Mouse (Mus musculus) limb, embryonic 15.5 days (tissue): Measurements from ENCODE around the gene Atp8b3. TPM values are rescaled to one million over a fixed set of nuclear protein-coding genes. Genes with fewer than 3 reads are reported as not detected.

Experiments
- ATAC-seq: fragments of 200-750 bp; cut with Nextera tagmentation; 2 replicates; pipeline ENCODE4 v1.8.0; 2017; ENCODE audit warnings: low read depth, moderate TSS enrichment; ENCODE audit not compliant: insufficient number of reproducible peaks, low FRiP score, low TSS enrichment
- H3K27ac ChIP-seq: fragments of 300-500 bp; sonication (generic); 2 replicates; pipeline ENCODE4 v1.5.1; 2015; ENCODE audit warnings: moderate library complexity, mild to moderate bottlenecking, inconsistent platforms
- H3K27me3 ChIP-seq: fragments of 300-500 bp; sonication (generic); 2 replicates; pipeline ENCODE4 v1.6.1; 2015; ENCODE audit warnings: inconsistent platforms
- H3K36me3 ChIP-seq: fragments of 300-500 bp; sonication (generic); 2 replicates; pipeline ENCODE4 v1.6.1; 2015; ENCODE audit warnings: inconsistent platforms
- H3K4me1 ChIP-seq: fragments of 300-500 bp; sonication (generic); 2 replicates; pipeline ENCODE4 v1.6.1; 2015; ENCODE audit warnings: inconsistent platforms
- H3K4me2 ChIP-seq: fragments of 300-500 bp; sonication (generic); 2 replicates; pipeline ENCODE4 v1.6.1; 2015; ENCODE audit warnings: mild to moderate bottlenecking, inconsistent platforms
- H3K4me3 ChIP-seq: fragments of 300-500 bp; sonication (generic); 2 replicates; pipeline ENCODE4 v1.5.1; 2015; ENCODE audit warnings: mild to moderate bottlenecking, inconsistent platforms
- H3K9ac ChIP-seq: fragments of 300-500 bp; sonication (generic); 2 replicates; pipeline ENCODE4 v1.6.1; 2015; ENCODE audit warnings: inconsistent platforms
- H3K9me3 ChIP-seq: fragments of 300-500 bp; sonication (generic); 2 replicates; pipeline ENCODE4 v1.6.1; 2016; ENCODE audit warnings: inconsistent platforms
- WGBS: fragments of 180-500 bp; shearing (Covaris S2); methylation state at CpG from one replicate; pipeline ENCODE4 v1.1.7; 2015; 5-methylcytosine and 5-hydroxymethylcytosine counted together
- polyA plus RNA-seq: library from polyadenylated mRNA; unstranded; fragments of >200 nt; fragmentation: Nextera tagmentation; extraction: Ambion mirVana; gene quantifications from 2 replicates; pipeline ENCODE4 v1.2.1, GENCODE M21; 2015

The Atp8b3 gene
- polyA plus RNA-seq, 1 experiment from 2014 or later = 0.08 TPM

- Histone ChIP-seq H3K4me2 (no peak overlapping the region), H3K36me3 (no peaks in the 10 kb centered on the region), H3K4me3 (no peak overlapping the region), H3K9ac (no peak overlapping the region), H3K27me3 (peaks cover 71% of the 10 kb centered on the region), H3K27ac (no peak overlapping the region), H3K4me1 (no peaks in the 10 kb centered on the region), H3K9me3 (no peaks in the 10 kb centered on the region)
- 6% methylated on average over 5 of the region's 5 CpGs for WGBS
- no peak for ATAC-seq
Observed at GRCm38 (mm10) chr10:80481002-80481401, 57.9 kb downstream of the Atp8b3 start.

- WGBS = 73% methylated on average over 5 of the region's 5 CpGs
Observed at GRCm38 (mm10) chr10:80478531-80478930, 60.4 kb downstream of the Atp8b3 start.

GRCm38 (mm10) chr10:80475290-80475959, 63.5 kb downstream of the Atp8b3 start:
- no peaks in the 10 kb centered on the region for H3K36me3 ChIP-seq
- WGBS = under 1% methylated on average over 58 of the region's 58 CpGs
- H3K9ac ChIP-seq = 0 out of 2 replicates have a peak overlapping the region, but pooled peaks have one; percentile 39
- 0 out of 2 replicates have a peak, but pooled peaks cover 7% of the 10 kb centered on the region for H3K4me1 ChIP-seq
- peak overlapping the region; percentile 61 for H3K4me3 ChIP-seq
- ATAC-seq = peak; percentile 83
- no peaks in the 10 kb centered on the region for H3K9me3 ChIP-seq
- H3K27ac ChIP-seq = peak overlapping the region; percentile 58; the same call in 1 of the 2 replicates
- peak overlapping the region; percentile 87 for H3K4me2 ChIP-seq
- H3K27me3 ChIP-seq = peaks cover 47% of the 10 kb centered on the region

More at GRCm38 (mm10) chr10:80478531-80478930, 60.4 kb downstream of the Atp8b3 start:
- no peak overlapping the region for H3K4me3 ChIP-seq
- ATAC-seq = no peak
- H3K27me3 ChIP-seq = peaks cover 47% of the 10 kb centered on the region
- no peak overlapping the region for H3K9ac ChIP-seq
- no peak overlapping the region for H3K27ac ChIP-seq
- no peak overlapping the region for H3K4me2 ChIP-seq
- 0 out of 2 replicates have a peak, but pooled peaks cover 7% of the 10 kb centered on the region for H3K4me1 ChIP-seq
- H3K9me3 ChIP-seq = no peaks in the 10 kb centered on the region
- H3K36me3 ChIP-seq = no peaks in the 10 kb centered on the region

Other genes with a start within 250 kb of the Atp8b3 start
- 842 and 925 TPM in 2 replicates for gene Rps15, start 246.7 kb downstream of the Atp8b3 start, polyA plus RNA-seq
- gene Apc2, start 243.1 kb downstream of the Atp8b3 start, polyA plus RNA-seq = 1.5 TPM in 2 replicates
- 54.4 and 56.0 TPM in 2 replicates for gene 2310011J03Rik, start 218.6 kb downstream of the Atp8b3 start, polyA plus RNA-seq
- gene Pcsk4, start 209.6 kb downstream of the Atp8b3 start, polyA plus RNA-seq = 4.3 and 5.0 TPM in 2 replicates
- gene Reep6, start 209.2 kb downstream of the Atp8b3 start, polyA plus RNA-seq = 13.8 and 16.1 TPM in 2 replicates
- gene Adamtsl5, start 190.7 kb downstream of the Atp8b3 start, polyA plus RNA-seq = 11.9 and 13.8 TPM in 2 replicates
- gene Plk5, start 182.7 kb downstream of the Atp8b3 start, polyA plus RNA-seq = 0.91 and 0.99 TPM in 2 replicates
- gene Mex3d, start 151.5 kb downstream of the Atp8b3 start, polyA plus RNA-seq = 6.1 and 6.8 TPM in 2 replicates
- gene Mbd3, start 139.6 kb downstream of the Atp8b3 start, polyA plus RNA-seq = 218 and 219 TPM in 2 replicates
- 562 and 570 TPM in 2 replicates for gene Uqcr11, start 132.3 kb downstream of the Atp8b3 start, polyA plus RNA-seq
- gene Tcf3, start 105.5 kb downstream of the Atp8b3 start, polyA plus RNA-seq = 94.8 and 110 TPM in 2 replicates
- not detected in 2 replicates for gene Onecut3, start 44.3 kb downstream of the Atp8b3 start, polyA plus RNA-seq
- 21.9 and 22.5 TPM in 2 replicates for gene Rexo1, start 22.4 kb upstream of the Atp8b3 start, polyA plus RNA-seq
- 7.9 and 9.9 TPM in 2 replicates for gene Klf16, start 38.2 kb upstream of the Atp8b3 start, polyA plus RNA-seq
- 97.0 and 104 TPM in 2 replicates for gene Abhd17a, start 51.2 kb upstream of the Atp8b3 start, polyA plus RNA-seq
- gene Scamp4, start 63.7 kb upstream of the Atp8b3 start, polyA plus RNA-seq = 100 and 102 TPM in 2 replicates
- gene Adat3, start 63.8 kb upstream of the Atp8b3 start, polyA plus RNA-seq = 6.4 and 8.0 TPM in 2 replicates
- gene Gm49322, start 66.9 kb upstream of the Atp8b3 start, polyA plus RNA-seq = 4.9 and 5.8 TPM in 2 replicates
- 126 and 148 TPM in 2 replicates for gene Csnk1g2, start 83.7 kb upstream of the Atp8b3 start, polyA plus RNA-seq
- gene Btbd2, start 117.9 kb upstream of the Atp8b3 start, polyA plus RNA-seq = 54.7 and 68.2 TPM in 2 replicates
- 90.1 and 97.5 TPM in 2 replicates for gene Mknk2, start 139.0 kb upstream of the Atp8b3 start, polyA plus RNA-seq
- 55.8 and 57.7 TPM in 2 replicates for gene Mob3a, start 162.9 kb upstream of the Atp8b3 start, polyA plus RNA-seq
- gene Izumo4, start 163.1 kb upstream of the Atp8b3 start, polyA plus RNA-seq = 25.9 and 31.0 TPM in 2 replicates
- gene Ap3d1, start 203.1 kb upstream of the Atp8b3 start, polyA plus RNA-seq = 72.3 and 75.0 TPM in 2 replicates
- 14.2 and 15.3 TPM in 2 replicates for gene Dot1l, start 216.1 kb upstream of the Atp8b3 start, polyA plus RNA-seq